9 mouse cellular contexts compared by ENCODE assay signal in the genomic region with DNA sequence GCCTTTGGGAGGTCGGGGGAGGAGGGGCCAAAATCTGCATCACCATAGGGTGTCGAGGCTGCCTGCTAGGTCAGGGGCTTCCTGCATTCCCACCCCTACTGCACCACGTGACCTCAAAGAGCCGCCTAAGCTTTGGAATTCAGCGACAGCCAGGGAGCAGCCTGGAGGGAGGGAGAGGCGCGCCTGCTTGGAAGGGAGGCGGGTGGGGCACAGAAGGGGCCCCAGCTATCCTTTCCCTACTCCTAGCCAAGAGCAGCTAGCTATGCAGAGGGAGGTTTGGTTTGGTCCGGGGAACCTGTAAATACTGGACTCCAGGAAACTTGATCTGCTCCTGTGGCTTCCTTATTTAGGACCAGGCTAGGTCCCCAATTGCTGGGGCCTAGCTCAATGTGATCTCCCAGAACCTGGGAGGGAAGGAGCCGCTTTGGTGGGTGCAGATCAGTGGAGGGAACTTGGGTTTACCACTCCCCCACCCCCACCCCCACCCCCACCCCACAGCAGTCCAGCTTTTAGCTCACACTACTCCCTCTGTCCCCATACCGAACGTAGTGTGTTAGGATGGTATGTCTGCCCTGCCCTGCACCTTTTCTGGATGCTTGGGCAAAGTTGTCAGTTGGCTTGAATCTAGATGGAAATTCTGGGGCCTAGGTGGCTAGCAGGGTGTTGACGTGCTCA. TPM values are rescaled to one million over a fixed set of nuclear protein-coding genes. Genes with fewer than 3 reads are reported as not detected.
DNase-seq lines count a peak whose midpoint lies in the region; ATAC-seq lines count a peak whose summit lies in the region.
"Had no signal": no experiment of that assay in that cellular context is flagged by ENCODE, and none has a peak within 500 bp of the region (broad histone marks: within the 10 kb centered on the region; RNA-seq: fewer than 3 reads in every experiment).

No protein-coding gene starts in this region.

- peak overlapping the region; percentile 54 for H3K4me2 ChIP-seq in heart, embryonic 14.5 days (ENCODE audit: low read length)

- H3K9ac ChIP-seq in heart, embryonic 14.5 days (ENCODE audit: low read length): peak overlapping the region; percentile 47

- H3K4me3 ChIP-seq in heart, embryonic 14.5 days (ENCODE audit: control insufficient read depth in 1 of 2, insufficient read depth in 1 of 2, low read depth in 1 of 2, low read length in 2 of 2): no peak overlapping the region

- H3K4me1 ChIP-seq in heart, embryonic 14.5 days (ENCODE audit: control insufficient read depth in 2 of 2, insufficient read depth in 2 of 2, low read length in 2 of 2): peaks cover 18 to 24% of the 10 kb centered on the region in 2 experiments

- WGBS in heart, embryonic 14.5 days: 11% methylated on average over 13 of the region's 13 CpGs

- DNase-seq in 3134 (ENCODE audit: extremely low read depth, insufficient read length, low spot score): peak; percentile 37
- peak; percentile 91 for DNase-seq in embryo, embryonic 10.5 days (ENCODE audit: low spot score)
- DNase-seq in kidney, postnatal 10 days: peak; percentile 83
- DNase-seq in lung, postnatal 4 days: peak; percentile 75 to 87
- peak; percentile 62 for DNase-seq in testis, postnatal 14 days (ENCODE audit: low spot score)
- DNase-seq in spleen, postnatal 36 days (ENCODE audit: low spot score in 2 of 2): no peak
- no peak for DNase-seq in thymus, postnatal 14 days

- no peaks in the 10 kb centered on the region for H3K9me3 ChIP-seq in heart, embryonic 14.5 days (ENCODE audit: control insufficient read depth, low read length)

- peak overlapping the region; percentile 89 to 90 for H3K27ac ChIP-seq in heart, embryonic 14.5 days (replicated peaks in 1 of 2; ENCODE audit: control insufficient read depth in 1 of 2, insufficient read depth in 1 of 2, low read depth in 2 of 2, low read length in 2 of 2)
- H3K27ac ChIP-seq: macrophage had no signal

- H3K27me3 ChIP-seq in heart, embryonic 14.5 days (ENCODE audit: control insufficient read depth, insufficient read depth, low read length): no peaks in the 10 kb centered on the region

- H3K36me3 ChIP-seq in heart, embryonic 14.5 days (ENCODE audit: control insufficient read depth, insufficient read depth, low read length): no peaks in the 10 kb centered on the region

- peak; percentile 91 for ATAC-seq in heart, embryonic 14.5 days (ENCODE audit: insufficient number of reproducible peaks, insufficient read depth, low FRiP score, low read depth)

RNA-seq across cellular contexts. Expression of a gene that starts 6.3 kb away (rescaled TPM):
- polyA plus RNA-seq in heart, embryonic 14.5 days (2014; fragmentation: Nextera tagmentation; extraction: Ambion mirVana): 60.4 and 64.4 TPM in 2 replicates

RNA-seq across cellular contexts. Expression of a gene that starts 28.3 kb away (rescaled TPM):
- polyA plus RNA-seq in heart, embryonic 14.5 days (2014; fragmentation: Nextera tagmentation; extraction: Ambion mirVana): 0.19 and 0.39 TPM in 2 replicates
- polyA plus RNA-seq: macrophage had no signal

RNA-seq across cellular contexts. Expression of a gene that starts 58.5 kb away (rescaled TPM):
- polyA plus RNA-seq in heart, embryonic 14.5 days (2014; fragmentation: Nextera tagmentation; extraction: Ambion mirVana): 84.6 and 85.0 TPM in 2 replicates

Comparison
In these comparisons a context has a peak if more than half of its experiments do, and no peak if none do; other contexts are left out.
1. DNase-seq: peak in 3134 (single experiment), embryo, embryonic 10.5 days (single experiment), kidney, postnatal 10 days (single experiment), lung, postnatal 4 days (2 of 2) and testis, postnatal 14 days (single experiment); none in spleen, postnatal 36 days (0 of 2) and thymus, postnatal 14 days (single experiment).